Mouse (Mus musculus): ENCODE measurements around the gene Fbln7. TPM values are rescaled to one million over a fixed set of nuclear protein-coding genes. Genes with fewer than 3 reads are reported as not detected.
A peak's percentile ranks its signal among the peaks of the same experiment; 100 is the strongest.

Gene Fbln7
- total and polyA plus RNA-seq, 3 experiments = not detected

DNA sequence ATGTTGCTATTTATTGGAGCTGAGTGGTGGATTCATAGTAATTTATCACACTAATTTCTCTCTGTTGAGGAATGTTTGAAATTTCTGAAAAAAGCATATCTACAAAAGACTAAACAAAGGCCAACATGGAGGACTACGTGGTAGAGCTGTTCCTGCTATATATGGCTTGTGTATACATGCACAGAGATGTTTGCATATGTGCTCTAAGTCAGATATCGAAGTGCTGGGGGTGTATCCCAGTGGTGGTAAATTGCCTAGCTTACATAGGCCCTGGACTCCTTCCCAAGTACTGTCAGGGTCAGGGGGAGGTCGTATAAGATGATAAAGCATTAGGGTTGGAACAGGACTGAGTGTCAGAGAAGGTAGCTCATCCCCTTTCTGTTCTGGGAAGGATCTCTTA lies 30.2 kb upstream of the Fbln7 start:
- no peak overlapping the region for H3K27ac ChIP-seq (ENCODE audit: control insufficient read depth, low read depth, low read length)
- no peaks in the 10 kb centered on the region for H3K9me3 ChIP-seq (replicated peaks; ENCODE audit: insufficient read depth, low read length)
- H3K4me1 ChIP-seq (ENCODE audit: control insufficient read depth in 1 of 2, insufficient read depth in 2 of 2, low read length in 2 of 2) = no peaks in the 10 kb centered on the region
- no peaks in the 10 kb centered on the region for H3K79me2 ChIP-seq (ENCODE audit: control insufficient read depth, insufficient read depth, low read length, poor library complexity)
- no peaks in the 10 kb centered on the region; a peak in 1 of 4 replicates for H3K36me3 ChIP-seq (ENCODE audit: control insufficient read depth in 1 of 2, insufficient read depth in 2 of 2, low read length in 2 of 2)
- TF ChIP-seq TBP (IDR thresholded peaks at IDR 0.05; ENCODE audit: low read depth, low read length) = no peak
- no peak for TF ChIP-seq RCOR1 (IDR thresholded peaks at IDR 0.05; ENCODE audit: low read depth, low read length)
- no peak for TF ChIP-seq E2F4 (IDR thresholded peaks at IDR 0.05; ENCODE audit: borderline replicate concordance, low read depth, low read length)
- no peak overlapping the region for H3K9ac ChIP-seq (ENCODE audit: control insufficient read depth, low read depth, low read length, poor library complexity, severe bottlenecking)
- no peak for DNase-seq (ENCODE audit: low read depth, low spot score)
- no peaks in the 10 kb centered on the region for H3K27me3 ChIP-seq (ENCODE audit: control insufficient read depth in 1 of 2, insufficient read depth in 2 of 2, low read length in 2 of 2)
- H3K4me3 ChIP-seq (ENCODE audit: control insufficient read depth in 1 of 2, insufficient read depth in 1 of 2, low read depth in 2 of 2, low read length in 2 of 2) = no peak overlapping the region

DNA sequence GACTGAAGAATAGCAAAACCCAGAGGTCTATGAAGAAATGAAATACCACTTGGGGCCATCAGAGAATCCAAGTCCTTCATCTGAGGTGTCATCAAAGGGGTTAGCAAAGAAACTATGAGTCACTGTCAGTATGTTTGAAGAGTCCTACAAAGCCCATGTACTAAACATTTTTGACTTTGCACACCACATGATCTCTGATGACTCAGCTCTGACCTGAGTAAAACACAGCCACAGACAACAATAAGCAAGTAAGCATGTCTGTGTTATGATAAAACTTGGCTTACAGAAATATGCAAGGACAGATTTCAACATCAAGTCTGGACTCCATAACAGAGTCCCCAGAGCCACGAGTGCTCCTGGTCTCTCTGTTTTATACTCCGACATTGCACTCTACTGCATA lies 29.7 kb upstream of the Fbln7 start:
- Histone ChIP-seq H3K9me3 (replicated peaks; ENCODE audit: insufficient read depth, low read length) (no peaks in the 10 kb centered on the region), H3K9ac (ENCODE audit: control insufficient read depth, low read depth, low read length, poor library complexity, severe bottlenecking) (no peak overlapping the region), H3K36me3 (ENCODE audit: control insufficient read depth in 1 of 2, insufficient read depth in 2 of 2, low read length in 2 of 2) (no peaks in the 10 kb centered on the region; a peak in 1 of 4 replicates), H3K4me3 (ENCODE audit: control insufficient read depth in 1 of 2, insufficient read depth in 1 of 2, low read depth in 2 of 2, low read length in 2 of 2) (no peak overlapping the region), H3K27me3 (ENCODE audit: control insufficient read depth in 1 of 2, insufficient read depth in 2 of 2, low read length in 2 of 2) (no peaks in the 10 kb centered on the region), H3K4me1 (ENCODE audit: control insufficient read depth in 1 of 2, insufficient read depth in 2 of 2, low read length in 2 of 2) (no peaks in the 10 kb centered on the region), H3K79me2 (ENCODE audit: control insufficient read depth, insufficient read depth, low read length, poor library complexity) (no peaks in the 10 kb centered on the region), H3K27ac (ENCODE audit: control insufficient read depth, low read depth, low read length) (no peak overlapping the region)
- DNase-seq (ENCODE audit: low read depth, low spot score) = peak; percentile 26
- no peak for TF ChIP-seq ZMIZ1 (IDR thresholded peaks at IDR 0.05; ENCODE audit: low read depth, low read length)
- no peak for TF ChIP-seq EP300 (IDR thresholded peaks at IDR 0.05; ENCODE audit: low read depth in 1 of 2, low read length in 2 of 2)
- TF ChIP-seq MAX (IDR thresholded peaks at IDR 0.05; ENCODE audit: low read length) = no peak
- TF ChIP-seq POLR2AphosphoS2 (IDR thresholded peaks at IDR 0.05; ENCODE audit: low read length) = no peak
- TF ChIP-seq CHD1 (IDR thresholded peaks at IDR 0.05; ENCODE audit: low read depth, low read length) = no peak
- TF ChIP-seq HCFC1 (IDR thresholded peaks at IDR 0.05; ENCODE audit: low read depth, low read length) = no peak
- no peak for TF ChIP-seq ELF1 (IDR thresholded peaks at IDR 0.05; ENCODE audit: low read depth, low read length)
- TF ChIP-seq ZC3H11A (IDR thresholded peaks at IDR 0.05; ENCODE audit: low read depth, low read length) = no peak
- no peak for TF ChIP-seq TBP (IDR thresholded peaks at IDR 0.05; ENCODE audit: low read depth, low read length)
- TF ChIP-seq ZNF384 (IDR thresholded peaks at IDR 0.05; ENCODE audit: low read depth, low read length) = no peak
- TF ChIP-seq SMC3 (IDR thresholded peaks at IDR 0.05; ENCODE audit: low read depth, low read length) = no peak
- TF ChIP-seq TAL1 (IDR thresholded peaks at IDR 0.05; ENCODE audit: low read length) = no peak
- TF ChIP-seq MYB (IDR thresholded peaks at IDR 0.05; ENCODE audit: low read depth, low read length) = no peak

DNA sequence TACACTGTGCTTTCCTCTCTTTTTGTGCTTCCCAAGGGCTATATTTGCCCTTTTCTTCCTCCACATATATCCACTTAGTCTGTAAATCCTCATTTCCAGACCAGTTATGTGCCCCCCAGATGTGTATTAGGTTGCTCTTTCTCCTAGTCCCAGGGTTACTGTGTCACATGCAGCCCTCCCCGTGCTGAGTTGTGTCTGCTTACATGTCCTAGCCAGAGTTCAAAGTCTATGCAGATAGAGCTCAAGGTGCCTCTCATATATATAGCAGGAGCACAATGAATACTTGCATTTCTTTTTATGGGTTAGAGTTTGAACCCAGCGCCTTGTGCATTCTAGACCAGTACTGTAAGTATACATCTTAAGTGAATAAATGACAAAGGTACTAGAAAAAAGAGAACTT lies 29.3 kb upstream of the Fbln7 start:
- Histone ChIP-seq H3K4me1 (ENCODE audit: control insufficient read depth in 1 of 2, insufficient read depth in 2 of 2, low read length in 2 of 2) (no peaks in the 10 kb centered on the region), H3K79me2 (ENCODE audit: control insufficient read depth, insufficient read depth, low read length, poor library complexity) (no peaks in the 10 kb centered on the region), H3K9ac (ENCODE audit: control insufficient read depth, low read depth, low read length, poor library complexity, severe bottlenecking) (no peak overlapping the region), H3K4me3 (ENCODE audit: control insufficient read depth in 1 of 2, insufficient read depth in 1 of 2, low read depth in 2 of 2, low read length in 2 of 2) (no peak overlapping the region), H3K27ac (ENCODE audit: control insufficient read depth, low read depth, low read length) (no peak overlapping the region), H3K9me3 (replicated peaks; ENCODE audit: insufficient read depth, low read length) (no peaks in the 10 kb centered on the region), H3K27me3 (ENCODE audit: control insufficient read depth in 1 of 2, insufficient read depth in 2 of 2, low read length in 2 of 2) (no peaks in the 10 kb centered on the region), H3K36me3 (ENCODE audit: control insufficient read depth in 1 of 2, insufficient read depth in 2 of 2, low read length in 2 of 2) (no peaks in the 10 kb centered on the region; a peak in 1 of 4 replicates)
- TF ChIP-seq CHD2 (IDR thresholded peaks at IDR 0.05; ENCODE audit: low read length) (no peak), MYB (IDR thresholded peaks at IDR 0.05; ENCODE audit: low read depth, low read length) (no peak), ZMIZ1 (IDR thresholded peaks at IDR 0.05; ENCODE audit: low read depth, low read length) (no peak), SMC3 (IDR thresholded peaks at IDR 0.05; ENCODE audit: low read depth, low read length) (no peak), POLR2AphosphoS5 (IDR thresholded peaks at IDR 0.05; ENCODE audit: borderline replicate concordance, low read depth, low read length) (no peak), EP300 (IDR thresholded peaks at IDR 0.05; ENCODE audit: low read depth in 1 of 2, low read length in 2 of 2) (no peak), GATA1 (IDR thresholded peaks at IDR 0.05; ENCODE audit: low read depth, low read length) (no peak), NELFE (IDR thresholded peaks at IDR 0.05; ENCODE audit: low read depth, low read length) (no peak), MAFK (IDR thresholded peaks at IDR 0.05; ENCODE audit: borderline replicate concordance, low read depth, low read length) (no peak), E2F4 (IDR thresholded peaks at IDR 0.05; ENCODE audit: borderline replicate concordance, low read depth, low read length) (no peak), MEF2A (IDR thresholded peaks at IDR 0.05; ENCODE audit: extremely low read depth, insufficient replicate concordance, low read depth, low read length, poor library complexity, severe bottlenecking) (no peak), UBTF (IDR thresholded peaks at IDR 0.05; ENCODE audit: borderline replicate concordance, insufficient read depth, low read depth, low read length) (no peak), HCFC1 (IDR thresholded peaks at IDR 0.05; ENCODE audit: low read depth, low read length) (no peak), TBP (IDR thresholded peaks at IDR 0.05; ENCODE audit: low read depth, low read length) (no peak), USF2 (IDR thresholded peaks at IDR 0.05; ENCODE audit: borderline replicate concordance in 1 of 2, insufficient read depth in 1 of 2, low read depth in 1 of 2, low read length in 2 of 2) (no peak), MXI1 (IDR thresholded peaks at IDR 0.05; ENCODE audit: low read depth, low read length) (no peak), USF1 (IDR thresholded peaks at IDR 0.05; ENCODE audit: low read depth, low read length) (no peak), ZNF384 (IDR thresholded peaks at IDR 0.05; ENCODE audit: low read depth, low read length) (no peak)
- DNase-seq (ENCODE audit: low read depth, low spot score) = no peak
